Mouse (Mus musculus) left cerebral cortex, postnatal 36 days (tissue): ENCODE data around the gene Acta2. TPM values are rescaled to one million over a fixed set of nuclear protein-coding genes. Genes with fewer than 3 reads are reported as not detected.
A peak's percentile ranks its signal among the peaks of the same experiment; 100 is the strongest.

Source experiments
- DNase-seq, 2 experiments: peaks; one replicate each; pipeline ENCODE4 v3.0.0; 2021 to 2022; ENCODE audit warnings: low spot score in 2 of 2, mixed read lengths in 1 of 2
- intact Hi-C: fragments of 180-260 bp; cut with DNase I; formaldehyde crosslinking; loops from one replicate; pipeline ENCODE4 v1.15.1; 2025
- total RNA-seq, 2 experiments: library from RNA; stranded (reverse); gene quantifications; 2 replicates each; pipeline ENCODE4 v1.2.3; 2021

The Acta2 gene
- total RNA-seq, 2 experiments from 2014 or later = 18.2 to 18.9 TPM

- no peak for DNase-seq
- intact Hi-C loops = no loop called here
Observed at GRCm38 (mm10) chr19:34198901-34199300, 56.5 kb downstream of the Acta2 start.

GRCm38 (mm10) chr19:34198066-34198465 lies 57.3 kb downstream of the Acta2 start:
- no peak for DNase-seq
- intact Hi-C loops = no loop called here

DNA sequence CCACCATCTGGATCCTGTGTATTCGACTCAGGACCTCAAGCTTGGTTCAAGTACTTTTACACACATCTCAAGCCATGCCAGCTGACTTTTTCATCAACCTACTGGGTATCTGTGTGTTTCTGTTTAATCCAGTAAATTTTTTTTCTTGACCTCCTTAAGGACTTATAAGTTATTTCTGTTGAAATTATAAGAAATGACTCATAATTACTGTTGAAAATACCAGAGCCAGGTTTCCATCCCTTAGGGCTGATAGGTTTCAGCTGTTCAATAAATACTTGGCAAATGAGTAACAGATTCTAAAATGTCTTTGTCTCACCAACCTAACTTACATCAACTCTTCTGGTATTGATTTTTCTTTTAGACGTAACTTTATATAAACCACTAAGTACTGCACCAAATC lies 60.4 kb downstream of the Acta2 start:
- intact Hi-C loops = no loop called here
- no peak for DNase-seq

DNA sequence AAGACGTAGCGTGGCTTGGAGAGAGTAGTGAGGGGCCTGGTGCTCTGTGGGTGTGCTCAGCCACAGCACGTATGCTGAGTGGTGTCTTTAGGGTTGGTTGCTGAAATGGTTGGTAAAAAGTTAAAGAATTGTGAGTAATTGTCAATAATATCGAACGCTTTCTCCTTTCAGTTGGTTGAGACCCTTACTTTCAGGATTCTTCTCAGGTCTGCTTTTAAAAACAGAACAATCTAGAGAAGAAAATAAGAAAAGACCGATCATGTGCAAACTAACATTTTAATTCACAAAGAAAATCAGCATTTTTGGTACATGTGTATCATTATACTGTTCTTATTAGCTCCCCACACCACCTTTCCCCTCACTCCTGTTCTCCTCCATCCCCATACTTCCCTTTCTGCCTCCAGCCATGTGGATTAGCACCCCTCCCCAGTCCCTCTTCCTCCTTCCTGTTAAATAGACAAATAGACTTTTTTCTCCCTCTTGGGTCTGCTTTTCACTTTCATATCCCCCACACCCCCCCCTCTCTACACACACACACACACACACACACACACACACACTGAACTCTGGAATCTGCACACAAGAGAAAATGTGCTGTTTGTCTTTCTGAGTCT lies 61.2 kb downstream of the Acta2 start:
- no peak for DNase-seq
- intact Hi-C loops = loop anchor here (5.0 kb wide), 1 partner anchor 38 kb away; no protein-coding TSS in a partner anchor

GRCm38 (mm10) chr19:34193683-34194082 lies 61.7 kb downstream of the Acta2 start:
- intact Hi-C loops = loop anchor here (5.0 kb wide), 1 partner anchor 39 kb away; no protein-coding TSS in a partner anchor
- no peak for DNase-seq

GRCm38 (mm10) chr19:34193149-34193548 lies 62.2 kb downstream of the Acta2 start:
- DNase-seq = peak in 1 of 2 experiments; percentile 10
- intact Hi-C loops = loop anchor here (5.0 kb wide), 1 partner anchor 39 kb away; no protein-coding TSS in a partner anchor

GRCm38 (mm10) chr19:34192008-34192963 lies 63.1 kb downstream of the Acta2 start, which contains the start of gene Stambpl1:
TSS of gene Stambpl1 (plus strand) at chr19:34192229.
- peak; percentile 76 to 79 for DNase-seq
- intact Hi-C loops = loop anchor here (5.0 kb wide), 1 partner anchor 40 kb away; no protein-coding TSS in a partner anchor

DNA sequence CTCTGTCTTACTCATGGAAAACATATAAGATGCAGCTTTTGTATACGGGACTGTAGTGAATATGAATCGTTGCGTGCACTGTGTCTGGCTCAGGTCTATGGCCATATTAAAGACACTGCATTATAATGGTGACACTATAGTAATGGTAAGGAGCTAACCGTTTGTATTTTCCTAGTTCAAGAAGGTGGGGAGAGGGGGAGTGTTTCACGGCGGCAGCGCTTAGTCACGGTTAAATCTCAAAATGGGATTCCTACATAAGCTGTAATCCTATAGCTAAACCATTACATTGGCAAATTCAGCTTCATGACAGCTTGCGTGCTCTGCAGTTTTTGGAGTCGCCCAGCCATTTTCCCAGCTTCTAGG lies 63.8 kb downstream of the Acta2 start:
- peak in 1 of 2 experiments; percentile 62 for DNase-seq
- intact Hi-C loops = loop anchor here (5.0 kb wide), 1 partner anchor 41 kb away; no protein-coding TSS in a partner anchor

Other genes with a start within 250 kb of the Acta2 start
- not detected for gene Lipk, start 247.3 kb downstream of the Acta2 start, total RNA-seq
- gene Lipn, start 188.2 kb downstream of the Acta2 start, total RNA-seq = not detected
- gene Lipm, start 154.7 kb downstream of the Acta2 start, total RNA-seq = not detected
- under 1 TPM in 1 of 2 experiments, not detected in 1; 0.41 TPM for gene Ankrd22, start 89.5 kb downstream of the Acta2 start, total RNA-seq
- gene Stambpl1, start 63.4 kb downstream of the Acta2 start, total RNA-seq = 10 to 100 TPM; 18.0 to 18.4 TPM
- gene Fas, start 35.1 kb upstream of the Acta2 start, total RNA-seq = 1 to 10 TPM; 1.6 to 1.7 TPM
- gene Ch25h, start 219.6 kb upstream of the Acta2 start, total RNA-seq = under 1 TPM; 0.62 to 0.77 TPM